Mouse (Mus musculus) G1E (cell line): ENCODE data around the gene 4930469K13Rik.
A peak's percentile ranks its signal among the peaks of the same experiment; 100 is the strongest.

Source experiments
- CTCF ChIP-seq: IDR thresholded peaks from 2 replicates; pipeline ENCODE4 v1.5.1; 2012; ENCODE audit warnings: low read depth, low read length, inconsistent platforms, mixed read lengths
- TAL1 ChIP-seq: conservative IDR thresholded peaks from 2 replicates; pipeline ENCODE4 v1.6.1; 2012; ENCODE audit warnings: low read depth, low read length, inconsistent platforms, mixed read lengths

GRCm38 (mm10) chr11:34001938-34002592, 96.3 kb downstream of the 4930469K13Rik start:
- no peak for TF ChIP-seq TAL1
- TF ChIP-seq CTCF, result peak; percentile 55
